Mouse (Mus musculus): ENCODE measurements around the gene Psmb8.

DNA sequence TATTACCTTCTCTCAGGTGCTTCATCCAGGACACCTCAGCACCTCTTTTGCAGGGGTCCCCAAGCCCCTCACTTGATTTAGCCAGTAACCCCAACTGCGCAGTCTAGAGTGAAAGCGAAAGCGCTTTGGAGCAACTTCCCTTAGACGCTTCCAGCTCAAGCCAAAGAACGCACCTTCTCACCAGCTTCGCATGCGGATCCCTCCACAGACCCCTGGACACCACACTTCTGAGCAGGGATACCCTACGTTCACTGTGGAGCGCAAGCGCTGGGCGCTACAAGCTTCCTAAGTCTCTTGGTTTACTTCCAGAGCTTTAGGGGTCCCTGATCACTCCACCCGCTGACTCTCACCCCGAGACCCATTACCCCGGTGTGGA is 10.6 kb upstream of the Psmb8 start:
- no peak for TF ChIP-seq CTCF (IDR thresholded peaks at IDR 0.05)
- TF ChIP-seq POLR2A (IDR thresholded peaks at IDR 0.05; ENCODE audit: insufficient read depth, low read depth, low read length), result no peak; the same call in 1 of the 2 replicates

Measured in heart, adult 2 months (tissue).